Mouse (Mus musculus) left cerebral cortex, adult 9 months (tissue): ENCODE measurements around the gene Tekt2.

Source experiments
- DNase-seq, 2 experiments: peaks; one replicate each; pipeline ENCODE4 v3.0.0; 2022; ENCODE audit warnings: low spot score in 2 of 2

Tekt2 gene

DNA sequence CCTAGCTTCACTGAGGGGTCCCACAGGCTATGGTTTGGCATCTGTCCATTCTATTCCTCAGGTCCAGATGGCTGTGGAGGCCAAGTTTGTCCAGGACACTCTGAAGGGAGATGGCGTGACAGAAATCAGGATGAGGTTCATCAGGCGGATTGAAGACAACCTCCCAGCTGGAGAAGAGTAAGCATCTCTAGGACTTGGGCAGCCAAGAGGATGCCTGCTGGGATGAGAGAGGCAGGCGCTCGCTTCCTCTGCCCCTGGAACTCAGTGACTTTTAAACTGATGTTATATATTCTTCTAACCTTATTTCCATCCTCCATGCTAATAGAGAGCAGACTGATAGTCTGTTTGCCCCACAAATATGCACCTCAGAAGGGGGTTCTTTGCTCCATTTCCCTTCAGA, 50.4 kb downstream of the Tekt2 start:
- no peak for DNase-seq

DNA sequence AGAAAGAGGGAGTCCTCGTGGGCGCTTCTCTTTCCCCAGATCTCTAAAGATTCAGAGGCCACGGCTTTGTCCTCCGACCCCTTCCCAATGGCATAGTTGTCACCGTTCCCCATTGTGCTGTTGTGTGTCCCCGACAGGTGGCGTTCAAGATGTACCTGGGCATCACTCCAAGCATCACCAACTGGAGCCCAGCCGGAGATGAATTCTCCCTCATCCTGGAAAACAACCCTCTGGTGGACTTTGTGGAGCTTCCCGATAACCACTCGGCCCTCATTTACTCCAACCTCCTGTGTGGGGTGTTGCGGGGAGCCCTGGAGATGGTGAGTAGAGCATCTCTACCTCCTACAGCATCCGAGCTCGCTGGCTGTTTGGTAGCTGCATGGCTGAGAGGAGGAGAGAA, 51.7 kb downstream of the Tekt2 start:
- peak in 1 of 2 experiments; percentile 49 for DNase-seq
